Mouse (Mus musculus) telencephalon, adult 2 months (tissue): ENCODE measurements around the gene Aff2.

Experiments used
- DNase-seq: peaks from one replicate; pipeline ENCODE4 v3.0.0-alpha.2; 2011; ENCODE audit warnings: low read depth, low spot score

Aff2 gene

DNA sequence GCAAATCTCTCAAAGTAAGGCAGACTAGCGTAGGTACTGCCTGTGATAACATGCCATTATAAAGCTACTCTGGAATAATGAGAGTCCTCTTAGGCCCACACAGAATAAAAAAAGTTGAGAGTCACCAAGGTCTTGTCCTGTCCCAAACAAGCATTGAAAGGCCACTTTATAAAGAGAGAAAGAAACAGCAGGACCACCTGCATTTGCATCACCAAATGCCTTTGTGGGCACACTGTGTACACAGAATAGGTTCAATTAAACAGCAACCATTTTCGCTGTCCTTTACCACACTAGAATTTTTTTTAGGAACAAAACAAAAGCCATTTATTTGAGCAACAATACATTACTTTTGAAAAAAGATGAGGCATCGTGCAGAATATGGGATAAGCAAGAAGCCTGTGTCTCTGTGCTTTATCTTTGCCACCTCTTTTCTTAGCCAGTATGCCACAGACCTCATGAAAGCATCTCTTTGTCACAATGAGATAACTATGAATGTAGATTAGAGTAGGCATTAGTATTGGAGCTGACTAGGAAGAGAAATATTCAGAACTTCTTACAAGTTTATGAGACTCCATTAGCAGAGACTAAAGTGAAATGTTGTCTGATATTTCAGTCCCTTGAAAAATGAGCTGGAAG lies 385.0 kb downstream of the Aff2 start:
- DNase-seq = no peak

DNA sequence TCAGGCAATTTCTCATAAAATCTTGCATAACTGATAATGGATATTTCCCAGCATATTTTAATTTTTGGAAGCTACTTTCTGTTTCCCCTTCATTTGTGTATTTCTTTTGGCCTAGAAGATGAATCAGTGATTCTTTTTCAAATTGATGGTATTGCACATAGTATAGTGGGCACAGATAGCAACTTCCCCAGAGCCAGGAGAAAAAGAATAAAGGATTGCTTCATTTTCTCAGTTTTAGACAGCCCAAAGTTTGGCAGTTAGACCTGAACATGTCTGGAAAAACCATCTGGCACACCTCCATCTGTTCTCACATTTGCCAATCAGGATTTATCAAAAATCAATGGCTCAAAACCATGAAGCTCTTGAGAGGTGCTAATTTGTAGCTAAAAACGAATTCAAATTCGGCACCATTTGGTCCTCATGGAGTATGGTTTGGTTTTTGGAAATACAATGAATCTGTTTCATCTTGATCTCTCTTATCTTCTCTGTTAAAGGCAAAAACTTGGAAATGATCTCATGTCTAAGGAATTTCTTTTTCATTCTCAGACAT lies 441.9 kb downstream of the Aff2 start:
- peak; percentile 16 for DNase-seq

DNA sequence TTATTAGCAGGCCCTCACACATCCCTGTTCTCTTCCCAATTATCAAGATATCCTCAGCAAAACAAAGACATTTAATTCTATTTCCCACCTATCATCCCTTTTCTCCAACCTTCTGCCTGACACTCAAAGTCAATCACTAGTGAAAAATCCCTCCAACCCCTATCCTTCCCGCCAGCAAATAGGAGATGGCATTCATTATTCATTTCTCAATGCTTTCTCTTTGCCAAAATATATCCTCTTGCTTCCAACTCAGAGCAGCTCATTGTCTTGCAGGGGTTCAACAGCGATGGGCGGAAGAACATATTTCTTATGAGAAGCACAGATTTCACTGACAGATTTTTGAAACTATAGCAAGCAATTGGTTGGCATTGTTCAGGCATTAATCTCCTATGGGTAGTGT lies 442.4 kb downstream of the Aff2 start:
- no peak for DNase-seq

DNA sequence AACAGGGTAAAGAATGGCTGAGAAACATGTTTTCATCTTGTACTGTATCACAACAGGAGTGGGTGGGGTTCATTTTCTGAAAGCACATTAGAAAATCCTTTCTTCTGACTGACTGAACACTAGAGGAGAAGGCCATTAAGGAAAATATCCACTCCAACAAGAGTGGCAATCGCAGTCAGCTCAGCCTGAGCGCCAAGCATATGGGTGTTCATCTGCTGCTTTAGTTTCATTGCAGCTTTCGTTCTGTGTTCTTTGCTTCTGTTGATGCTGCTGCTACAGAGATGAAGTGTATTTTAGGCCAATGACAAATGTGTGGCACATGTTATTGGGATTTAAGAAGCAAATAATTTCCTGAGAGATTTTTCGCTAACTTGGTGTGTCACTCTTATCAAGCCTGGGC lies 451.7 kb downstream of the Aff2 start:
- DNase-seq = no peak

DNA sequence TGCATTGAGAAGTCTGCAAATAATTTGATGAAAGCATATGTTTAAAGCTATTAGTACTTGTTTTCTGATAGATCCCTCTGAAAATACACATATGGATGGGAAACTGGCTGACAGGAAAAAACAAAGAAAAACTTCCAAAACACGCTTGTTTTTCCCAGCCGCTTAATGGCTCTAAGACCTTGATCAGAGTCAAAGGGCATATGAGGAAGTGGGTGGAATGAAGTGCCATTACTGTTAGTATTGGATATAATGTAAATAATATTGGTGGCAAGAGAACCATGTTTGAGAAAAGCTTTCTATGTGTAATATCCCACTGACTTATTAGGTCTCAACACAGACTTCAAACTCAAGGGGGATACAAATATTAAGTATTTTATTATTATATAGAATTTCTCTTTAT lies 455.0 kb downstream of the Aff2 start:
- DNase-seq = no peak

DNA sequence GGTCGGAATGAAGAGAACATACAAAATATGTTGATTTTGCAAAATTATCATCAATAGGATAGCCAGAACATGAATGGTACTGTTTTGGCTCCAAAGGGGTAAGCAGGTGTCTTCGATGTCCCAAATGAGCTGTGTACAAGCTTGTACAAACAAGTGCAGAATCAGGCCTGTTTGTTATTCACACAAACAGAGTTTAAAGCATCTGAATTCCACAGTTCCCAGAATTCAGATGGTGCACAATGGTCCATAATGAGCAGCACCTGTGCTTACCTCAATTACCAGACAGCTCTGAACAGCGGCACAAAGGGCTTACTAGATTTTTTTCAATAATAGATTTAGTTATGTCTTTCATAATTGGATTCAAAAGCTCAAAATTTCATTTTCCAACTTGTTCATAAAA lies 457.6 kb downstream of the Aff2 start:
- no peak for DNase-seq

DNA sequence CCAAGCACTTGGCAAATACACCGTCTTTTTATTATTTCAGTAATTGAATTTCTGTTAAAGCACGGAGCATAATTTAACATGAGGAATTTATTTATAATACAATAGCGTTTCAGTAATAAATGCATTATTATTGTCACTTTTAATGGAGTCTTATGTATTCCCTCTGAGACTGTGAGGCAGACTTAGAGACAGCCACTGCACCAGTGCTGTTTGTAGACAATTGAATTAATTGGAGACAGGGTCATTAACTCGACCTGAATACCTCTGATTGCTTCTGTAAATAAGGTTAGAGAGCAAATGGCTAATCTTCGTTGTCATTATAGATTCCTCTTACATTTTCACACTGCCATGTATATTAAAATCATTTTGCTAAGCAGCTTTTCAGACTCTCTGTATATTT lies 458.1 kb downstream of the Aff2 start:
- no peak for DNase-seq

DNA sequence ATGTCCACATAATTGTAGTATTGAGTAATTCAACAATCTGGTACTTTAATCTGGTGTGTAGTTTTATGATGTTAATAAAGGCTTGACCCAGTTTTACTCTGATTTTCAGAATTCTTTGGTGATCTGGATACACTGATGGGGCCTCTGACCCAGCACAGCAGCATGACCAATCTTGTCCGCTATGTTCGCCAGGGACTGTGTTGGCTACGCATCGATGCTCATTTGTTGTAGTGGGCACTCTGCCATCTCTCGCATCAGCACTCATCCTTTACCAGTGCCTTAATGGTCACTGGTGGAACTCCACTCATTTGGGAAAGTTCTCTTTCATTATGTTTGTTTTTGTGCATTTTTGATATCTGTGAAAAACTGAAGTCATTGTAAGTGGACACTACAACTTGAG lies 507.5 kb downstream of the Aff2 start:
- no peak for DNase-seq

DNA sequence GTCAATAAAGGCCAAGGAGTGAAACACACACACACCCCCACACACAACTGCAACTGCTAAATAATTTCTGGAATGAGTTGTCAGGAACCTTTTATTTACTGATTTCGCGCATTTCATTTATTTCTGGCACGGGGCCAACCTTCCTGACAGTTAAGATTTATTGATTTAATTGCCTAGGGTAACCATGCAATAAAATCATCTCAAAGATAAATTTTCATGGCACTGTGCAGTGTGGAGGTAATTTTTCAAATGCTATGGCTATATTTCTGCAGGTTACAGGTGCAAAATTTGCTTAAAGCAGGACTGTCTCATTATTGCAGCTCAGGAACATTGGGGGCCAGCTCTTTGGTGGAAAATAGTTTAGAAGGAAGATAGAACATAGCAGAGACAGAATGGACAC lies 531.6 kb downstream of the Aff2 start:
- DNase-seq = no peak
